Mouse (Mus musculus): ENCODE results near the gene Rab3il1. TPM values are rescaled to one million over a fixed set of nuclear protein-coding genes. Genes with fewer than 3 reads are reported as not detected.
"Not testable (repeated sequence)": the region's sequence is repeated elsewhere in the genome, so short reads cannot be mapped to it uniquely, and the experiment has no call there.

The Rab3il1 gene
- 10 to 100 TPM in 3 of 4 experiments, 1 to 10 TPM in 1; 9.4 to 20.4 (median 14.0) TPM for total RNA-seq (2022)

GRCm38 (mm10) chr19:10001206-10001969, at the start of gene Rab3il1, which contains the start of gene Best1:
Gene Rab3il1 (plus strand): TSS chr19:10001669.
Gene Best1 (minus strand): TSS chr19:10001633.
- no peak for DNase-seq (ENCODE audit: low spot score in 2 of 2)

- DNase-seq (ENCODE audit: low spot score in 2 of 2), result no peak
Observed at GRCm38 (mm10) chr19:9952390-9952789, 49.1 kb upstream of the Rab3il1 start.

- DNase-seq (ENCODE audit: low spot score in 2 of 2), result no peak
Observed at GRCm38 (mm10) chr19:9952912-9953311, 48.6 kb upstream of the Rab3il1 start.

- peak; percentile 86 for DNase-seq (ENCODE audit: low spot score in 2 of 2)
Observed at GRCm38 (mm10) chr19:9954055-9954810, 47.2 kb upstream of the Rab3il1 start.

GRCm38 (mm10) chr19:9954811-9955202, 46.7 kb upstream of the Rab3il1 start:
- DNase-seq (ENCODE audit: low spot score in 2 of 2), result no peak

- no peak for DNase-seq (ENCODE audit: low spot score in 2 of 2)
Observed at GRCm38 (mm10) chr19:9955438-9955837, 46.0 kb upstream of the Rab3il1 start.

- no peak for DNase-seq (ENCODE audit: low spot score in 2 of 2)
Observed at GRCm38 (mm10) chr19:9956624-9957388, 44.7 kb upstream of the Rab3il1 start.

GRCm38 (mm10) chr19:9957965-9958364, 43.5 kb upstream of the Rab3il1 start:
- DNase-seq (ENCODE audit: low spot score in 2 of 2), result no peak

- no peak for DNase-seq (ENCODE audit: low spot score in 2 of 2)
Observed at GRCm38 (mm10) chr19:9960769-9961168, 40.7 kb upstream of the Rab3il1 start.

GRCm38 (mm10) chr19:9964205-9964916, 37.1 kb upstream of the Rab3il1 start:
- DNase-seq (ENCODE audit: low spot score in 2 of 2), result no peak

- DNase-seq (ENCODE audit: low spot score in 2 of 2), result no peak
Observed at GRCm38 (mm10) chr19:9966096-9966867, 35.2 kb upstream of the Rab3il1 start.

GRCm38 (mm10) chr19:9968081-9968787, 33.2 kb upstream of the Rab3il1 start:
- DNase-seq (ENCODE audit: low spot score in 2 of 2), result no peak

- DNase-seq (ENCODE audit: low spot score in 2 of 2), result not testable (repeated sequence)
Observed at GRCm38 (mm10) chr19:9974853-9975252, 26.6 kb upstream of the Rab3il1 start.

GRCm38 (mm10) chr19:9977085-9977484, 24.4 kb upstream of the Rab3il1 start:
- DNase-seq (ENCODE audit: low spot score in 2 of 2), result no peak

- peak; percentile 70 to 83 for DNase-seq (ENCODE audit: low spot score in 2 of 2)
Observed at GRCm38 (mm10) chr19:9978431-9978951, 23.0 kb upstream of the Rab3il1 start.

GRCm38 (mm10) chr19:9979156-9979555, 22.3 kb upstream of the Rab3il1 start:
- DNase-seq (ENCODE audit: low spot score in 2 of 2), result no peak

- DNase-seq (ENCODE audit: low spot score in 2 of 2), result no peak
Observed at GRCm38 (mm10) chr19:9980258-9980657, 21.2 kb upstream of the Rab3il1 start, which contains the start of gene Fth1. Gene Fth1 (plus strand): TSS chr19:9980598.

- no peak for DNase-seq (ENCODE audit: low spot score in 2 of 2)
Observed at GRCm38 (mm10) chr19:9981621-9982020, 19.8 kb upstream of the Rab3il1 start.

- peak; percentile 95 to 98 for DNase-seq (ENCODE audit: low spot score in 2 of 2)
Observed at GRCm38 (mm10) chr19:9982151-9982851, 19.2 kb upstream of the Rab3il1 start.
